Mouse (Mus musculus): Measurements from ENCODE around the gene Derl2.

DNA sequence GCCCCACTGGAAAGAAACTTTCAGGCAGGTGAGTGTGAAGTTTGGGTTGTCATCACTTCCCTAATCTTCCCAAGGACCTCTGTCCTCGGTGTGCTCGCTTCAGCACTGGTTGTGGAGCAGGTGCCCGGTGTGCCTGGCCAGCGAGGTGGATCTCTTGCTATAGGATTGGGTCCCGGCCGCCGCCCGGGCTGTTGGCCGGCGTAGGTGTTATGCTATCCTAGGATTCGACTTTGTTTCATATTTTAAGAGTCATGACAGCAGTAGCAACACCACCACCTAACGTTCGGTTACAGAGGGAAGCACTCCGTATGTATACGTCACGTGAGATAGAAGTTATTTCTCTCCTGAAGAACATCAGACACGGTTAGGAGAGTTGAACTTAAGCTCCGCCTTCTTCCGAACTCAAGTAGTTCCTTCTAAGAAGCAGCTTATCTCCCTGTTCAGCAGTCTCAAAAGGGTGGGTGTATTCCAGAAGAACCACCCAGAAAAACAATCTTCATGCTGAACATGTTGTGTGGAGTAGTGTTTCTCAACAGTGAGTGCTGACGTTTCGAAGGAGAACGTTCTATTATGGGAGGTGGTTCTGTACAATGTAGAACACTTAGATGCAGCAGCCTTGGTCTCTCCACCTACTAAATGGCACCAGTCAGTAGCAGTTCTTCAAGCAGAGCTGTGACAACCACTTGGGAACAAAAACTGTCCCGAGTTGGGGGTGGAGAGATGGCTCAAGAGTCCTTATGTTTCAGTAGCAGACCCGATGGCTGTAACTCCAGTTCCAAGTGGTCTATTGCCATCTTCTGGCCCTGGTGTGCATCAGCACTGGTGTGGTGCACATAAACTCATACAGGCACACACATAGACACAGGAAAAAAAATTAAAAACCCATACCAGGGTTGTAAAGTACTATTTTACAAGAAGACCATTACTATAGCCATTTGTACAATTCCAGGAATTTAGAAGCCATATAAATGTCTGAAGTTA is 48.8 kb downstream of the Derl2 start:
- TF ChIP-seq CTCF (IDR thresholded peaks at IDR 0.05; ENCODE audit: borderline replicate concordance, control insufficient read depth, extremely low read depth, insufficient read depth, low read length, poor library complexity) (no peak), POLR2A (IDR thresholded peaks at IDR 0.05; ENCODE audit: control insufficient read depth, extremely low read depth, insufficient read depth, low read length, poor library complexity) (no peak)
